Mouse (Mus musculus): ENCODE data around the gene Galnt11. TPM values are rescaled to one million over a fixed set of nuclear protein-coding genes. Genes with fewer than 3 reads are reported as not detected.

Gene Galnt11
- total and polyA plus RNA-seq, 3 experiments: 9.2 to 12.9 (median 10.1) TPM

GRCm38 (mm10) chr5:25313881-25314280 is 92.2 kb downstream of the Galnt11 start:
- H3K27ac ChIP-seq (ENCODE audit: insufficient read depth, low read depth): no peak overlapping the region
- H3K4me3 ChIP-seq (replicated peaks in 1 of 3; ENCODE audit: low read depth in 2 of 3, low read length in 2 of 3, poor library complexity in 1 of 3): no peak overlapping the region
- peaks cover 0 to 4% of the 10 kb centered on the region in 2 experiments; a peak in 2 of 4 replicates for H3K4me1 ChIP-seq (ENCODE audit: control insufficient read depth in 1 of 2, insufficient read depth in 2 of 2)
- no peaks in the 10 kb centered on the region for H3K79me2 ChIP-seq (replicated peaks; ENCODE audit: control insufficient read depth, extremely low read depth, insufficient read depth, poor library complexity, severe bottlenecking)
- dilution Hi-C loops (cut with MboI; ENCODE audit: extremely low pct_ligation_motif_present, extremely low pct_unique_long_range_greater_than_20kb, low sequenced_read_pairs) (no loop called here), in situ Hi-C loops (cut with MboI; ENCODE audit: low pct_ligation_motif_present, low pct_unique_long_range_greater_than_20kb, low sequenced_read_pairs) (no loop called here)
- no peak for DNase-seq (ENCODE audit: extremely low read depth)
- no peak overlapping the region for H3K9ac ChIP-seq (ENCODE audit: insufficient read depth, low read depth)
- H3K9me3 ChIP-seq (replicated peaks; ENCODE audit: low read length): no peaks in the 10 kb centered on the region
- no peak overlapping the region for H3K4me2 ChIP-seq (ENCODE audit: insufficient read depth, low read depth, poor library complexity, severe bottlenecking)
- TF ChIP-seq BHLHE40 (IDR thresholded peaks at IDR 0.05; ENCODE audit: low read depth, low read length) (no peak), ZC3H11A (IDR thresholded peaks at IDR 0.05; ENCODE audit: low read depth, low read length) (no peak), MAX (IDR thresholded peaks at IDR 0.05; ENCODE audit: low read length) (no peak), NELFE (IDR thresholded peaks at IDR 0.05; ENCODE audit: low read depth, low read length) (no peak), UBTF (IDR thresholded peaks at IDR 0.05; ENCODE audit: low read depth, low read length) (no peak), MYC (IDR thresholded peaks at IDR 0.05; ENCODE audit: low read depth, low read length) (no peak), ZKSCAN1 (IDR thresholded peaks at IDR 0.05; ENCODE audit: borderline replicate concordance, low read depth, low read length) (no peak), SMC3 (IDR thresholded peaks at IDR 0.05; ENCODE audit: low read depth, low read length) (no peak), USF1 (IDR thresholded peaks at IDR 0.05; ENCODE audit: low read depth, low read length) (no peak), POLR2A (IDR thresholded peaks at IDR 0.05; ENCODE audit: low read depth, low read length) (no peak), SIN3A (IDR thresholded peaks at IDR 0.05; ENCODE audit: low read length) (no peak), USF2 (conservative IDR thresholded peaks at IDR 0.05; ENCODE audit: low read depth, low read length) (no peak), CHD1 (IDR thresholded peaks at IDR 0.05; ENCODE audit: low read depth, low read length) (no peak), JUND (conservative IDR thresholded peaks at IDR 0.05; ENCODE audit: low read depth, low read length) (no peak), IRF4 (IDR thresholded peaks at IDR 0.05; ENCODE audit: low read depth, low read length) (no peak), PAX5 (IDR thresholded peaks at IDR 0.05; ENCODE audit: low read length) (no peak)
- H3K27me3 ChIP-seq (replicated peaks): no peaks in the 10 kb centered on the region
- peaks cover 40 to 55% of the 10 kb centered on the region in 2 experiments for H3K36me3 ChIP-seq (replicated peaks in 1 of 2; ENCODE audit: control insufficient read depth in 1 of 2, insufficient read depth in 1 of 2, low read length in 1 of 2)

Other genes starting within 250 kb of the Galnt11 start
- gene Prkag2, start 121.3 kb upstream of the Galnt11 start, total RNA-seq (2012; rRNA removed): 4.6 and 5.9 TPM in 2 replicates
- gene Prkag2, start 121.3 kb upstream of the Galnt11 start, total RNA-seq (2014; rRNA removed): 8.8 and 10.0 TPM in 2 replicates
- 21.2 and 21.6 TPM in 2 replicates for gene Prkag2, start 121.3 kb upstream of the Galnt11 start, polyA plus RNA-seq (2012; ENCODE audit: insufficient read length, low read depth)
- gene Galntl5, start 40.4 kb upstream of the Galnt11 start, total RNA-seq (2012; rRNA removed): not detected in 2 replicates
- gene Galntl5, start 40.4 kb upstream of the Galnt11 start, total RNA-seq (2014; rRNA removed): not detected in 2 replicates
- gene Galntl5, start 40.4 kb upstream of the Galnt11 start, polyA plus RNA-seq (2012; ENCODE audit: insufficient read length, low read depth): not detected in 2 replicates
- gene E130116L18Rik, start 1.2 kb downstream of the Galnt11 start, total RNA-seq (2012; rRNA removed): not detected in 2 replicates
- not detected in 2 replicates for gene E130116L18Rik, start 1.2 kb downstream of the Galnt11 start, total RNA-seq (2014; rRNA removed)
- gene E130116L18Rik, start 1.2 kb downstream of the Galnt11 start, polyA plus RNA-seq (2012; ENCODE audit: insufficient read length, low read depth): not detected in 2 replicates

Measured in CH12.LX (cell line).